Mouse (Mus musculus): ENCODE data around the gene Foxn3. TPM values are rescaled to one million over a fixed set of nuclear protein-coding genes. Genes with fewer than 3 reads are reported as not detected.

Gene Foxn3
- polyA plus RNA-seq, 1 experiment: 71.3 TPM

DNA sequence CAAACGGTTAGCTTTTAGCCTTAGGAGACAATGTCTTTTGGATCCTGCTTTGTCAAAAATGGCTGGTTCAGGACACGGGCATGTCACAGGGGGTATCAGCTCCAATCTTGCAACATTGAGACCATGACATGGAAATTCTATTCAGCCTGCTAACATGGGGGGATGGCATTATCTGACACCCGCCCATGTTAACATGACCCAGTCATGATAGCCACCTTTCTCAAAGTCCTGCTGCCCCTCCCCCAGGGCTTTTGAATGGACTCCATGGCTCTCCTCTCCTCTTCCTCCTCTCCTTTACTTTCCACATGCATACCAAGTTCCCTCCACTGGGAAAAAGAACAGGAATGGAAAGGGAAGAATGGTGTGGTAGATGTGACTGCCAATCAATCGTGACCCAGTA is 43.5 kb downstream of the Foxn3 start:
- Histone ChIP-seq H3K36me3 (ENCODE audit: control insufficient read depth, insufficient read depth, low read length) (no peaks in the 10 kb centered on the region), H3K4me1 (replicated peaks; ENCODE audit: control insufficient read depth, insufficient read depth, low read length) (peaks cover 20% of the 10 kb centered on the region), H3K27me3 (ENCODE audit: control insufficient read depth, insufficient read depth, low read length) (no peaks in the 10 kb centered on the region), H3K4me3 (ENCODE audit: control insufficient read depth, insufficient read depth, low read length) (no peak overlapping the region), H3K27ac (ENCODE audit: control insufficient read depth, insufficient read depth, low read length) (no peak overlapping the region)
- TF ChIP-seq POLR2A (IDR thresholded peaks at IDR 0.05; ENCODE audit: control insufficient read depth, extremely low read depth, insufficient read depth, low read length, poor library complexity): no peak
- no peak for TF ChIP-seq CTCF (IDR thresholded peaks at IDR 0.05; ENCODE audit: borderline replicate concordance, control insufficient read depth, extremely low read depth, insufficient read depth, low read length, poor library complexity)
- DNase-seq: no peak
- WGBS: 95% methylated on average over 4 of the region's 4 CpGs

GRCm38 (mm10) chr12:99519191-99519614 is 44.2 kb downstream of the Foxn3 start:
- no peak overlapping the region for H3K4me3 ChIP-seq (ENCODE audit: control insufficient read depth, insufficient read depth, low read length)
- no peak overlapping the region for H3K27ac ChIP-seq (ENCODE audit: control insufficient read depth, insufficient read depth, low read length)
- H3K4me1 ChIP-seq (replicated peaks; ENCODE audit: control insufficient read depth, insufficient read depth, low read length): peaks cover 15% of the 10 kb centered on the region
- no peaks in the 10 kb centered on the region for H3K36me3 ChIP-seq (ENCODE audit: control insufficient read depth, insufficient read depth, low read length)
- no peaks in the 10 kb centered on the region for H3K27me3 ChIP-seq (ENCODE audit: control insufficient read depth, insufficient read depth, low read length)
- no peak for DNase-seq
- WGBS: 91% methylated on average over 9 of the region's 9 CpGs
- TF ChIP-seq POLR2A (IDR thresholded peaks at IDR 0.05; ENCODE audit: control insufficient read depth, extremely low read depth, insufficient read depth, low read length, poor library complexity) (no peak), CTCF (IDR thresholded peaks at IDR 0.05; ENCODE audit: borderline replicate concordance, control insufficient read depth, extremely low read depth, insufficient read depth, low read length, poor library complexity) (no peak)

DNA sequence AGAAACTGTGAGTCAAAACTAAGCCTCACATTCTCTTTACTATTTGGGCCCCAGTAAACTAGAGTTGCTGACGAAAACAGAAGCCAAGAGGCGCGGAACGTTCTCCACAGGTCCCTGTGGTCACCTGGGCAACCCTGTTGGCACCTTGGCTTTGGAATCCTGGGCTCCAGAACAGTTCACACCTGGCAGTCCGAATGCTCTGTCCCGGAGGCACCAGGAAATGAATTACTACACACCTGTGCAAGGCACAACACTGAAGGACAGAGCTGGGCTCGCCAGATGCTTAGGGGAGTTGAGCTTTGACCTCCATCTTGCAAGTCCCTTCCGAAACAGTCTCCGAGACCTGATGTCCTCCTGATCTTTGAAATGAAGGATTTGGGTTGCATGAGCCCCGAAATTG is 44.7 kb downstream of the Foxn3 start:
- 97% methylated on average over 10 of the region's 10 CpGs for WGBS
- Histone ChIP-seq H3K36me3 (ENCODE audit: control insufficient read depth, insufficient read depth, low read length) (no peaks in the 10 kb centered on the region), H3K27ac (ENCODE audit: control insufficient read depth, insufficient read depth, low read length) (no peak overlapping the region), H3K4me1 (replicated peaks; ENCODE audit: control insufficient read depth, insufficient read depth, low read length) (peaks cover 14% of the 10 kb centered on the region), H3K4me3 (ENCODE audit: control insufficient read depth, insufficient read depth, low read length) (no peak overlapping the region), H3K27me3 (ENCODE audit: control insufficient read depth, insufficient read depth, low read length) (no peaks in the 10 kb centered on the region)
- TF ChIP-seq CTCF (IDR thresholded peaks at IDR 0.05; ENCODE audit: borderline replicate concordance, control insufficient read depth, extremely low read depth, insufficient read depth, low read length, poor library complexity) (no peak), POLR2A (IDR thresholded peaks at IDR 0.05; ENCODE audit: control insufficient read depth, extremely low read depth, insufficient read depth, low read length, poor library complexity) (no peak)
- DNase-seq: no peak

- no peak for TF ChIP-seq CTCF (IDR thresholded peaks at IDR 0.05; ENCODE audit: borderline replicate concordance, control insufficient read depth, extremely low read depth, insufficient read depth, low read length, poor library complexity)
- no peak for TF ChIP-seq POLR2A (IDR thresholded peaks at IDR 0.05; ENCODE audit: control insufficient read depth, extremely low read depth, insufficient read depth, low read length, poor library complexity)
- Histone ChIP-seq H3K36me3 (ENCODE audit: control insufficient read depth, insufficient read depth, low read length) (no peaks in the 10 kb centered on the region), H3K27ac (ENCODE audit: control insufficient read depth, insufficient read depth, low read length) (no peak overlapping the region), H3K27me3 (ENCODE audit: control insufficient read depth, insufficient read depth, low read length) (no peaks in the 10 kb centered on the region), H3K4me3 (ENCODE audit: control insufficient read depth, insufficient read depth, low read length) (no peak overlapping the region), H3K4me1 (replicated peaks; ENCODE audit: control insufficient read depth, insufficient read depth, low read length) (peaks cover 14% of the 10 kb centered on the region)
- no peak for DNase-seq
- WGBS: 98% methylated on average over 12 of the region's 12 CpGs
Measured at GRCm38 (mm10) chr12:99518126-99518525, 45.3 kb downstream of the Foxn3 start.

- H3K27ac ChIP-seq (ENCODE audit: control insufficient read depth, insufficient read depth, low read length): no peak overlapping the region
- no peak overlapping the region for H3K4me3 ChIP-seq (ENCODE audit: control insufficient read depth, insufficient read depth, low read length)
- WGBS: 83% methylated on average over 5 of the region's 5 CpGs
- TF ChIP-seq CTCF (IDR thresholded peaks at IDR 0.05; ENCODE audit: borderline replicate concordance, control insufficient read depth, extremely low read depth, insufficient read depth, low read length, poor library complexity) (no peak), POLR2A (IDR thresholded peaks at IDR 0.05; ENCODE audit: control insufficient read depth, extremely low read depth, insufficient read depth, low read length, poor library complexity) (no peak)
- no peak for DNase-seq
- no peaks in the 10 kb centered on the region for H3K36me3 ChIP-seq (ENCODE audit: control insufficient read depth, insufficient read depth, low read length)
- H3K4me1 ChIP-seq (replicated peaks; ENCODE audit: control insufficient read depth, insufficient read depth, low read length): peaks cover 14% of the 10 kb centered on the region
- H3K27me3 ChIP-seq (ENCODE audit: control insufficient read depth, insufficient read depth, low read length): no peaks in the 10 kb centered on the region
Measured at GRCm38 (mm10) chr12:99517296-99517695, 46.1 kb downstream of the Foxn3 start.

- Histone ChIP-seq H3K27ac (ENCODE audit: control insufficient read depth, insufficient read depth, low read length) (no peak overlapping the region), H3K36me3 (ENCODE audit: control insufficient read depth, insufficient read depth, low read length) (no peaks in the 10 kb centered on the region), H3K4me1 (replicated peaks; ENCODE audit: control insufficient read depth, insufficient read depth, low read length) (peaks cover 14% of the 10 kb centered on the region), H3K27me3 (ENCODE audit: control insufficient read depth, insufficient read depth, low read length) (no peaks in the 10 kb centered on the region), H3K4me3 (ENCODE audit: control insufficient read depth, insufficient read depth, low read length) (no peak overlapping the region)
- no peak for DNase-seq
- 8% methylated on average over 3 of the region's 3 CpGs for WGBS
- TF ChIP-seq POLR2A (IDR thresholded peaks at IDR 0.05; ENCODE audit: control insufficient read depth, extremely low read depth, insufficient read depth, low read length, poor library complexity) (no peak), CTCF (IDR thresholded peaks at IDR 0.05; ENCODE audit: borderline replicate concordance, control insufficient read depth, extremely low read depth, insufficient read depth, low read length, poor library complexity) (no peak)
Measured at GRCm38 (mm10) chr12:99515481-99515880, 47.9 kb downstream of the Foxn3 start.

DNA sequence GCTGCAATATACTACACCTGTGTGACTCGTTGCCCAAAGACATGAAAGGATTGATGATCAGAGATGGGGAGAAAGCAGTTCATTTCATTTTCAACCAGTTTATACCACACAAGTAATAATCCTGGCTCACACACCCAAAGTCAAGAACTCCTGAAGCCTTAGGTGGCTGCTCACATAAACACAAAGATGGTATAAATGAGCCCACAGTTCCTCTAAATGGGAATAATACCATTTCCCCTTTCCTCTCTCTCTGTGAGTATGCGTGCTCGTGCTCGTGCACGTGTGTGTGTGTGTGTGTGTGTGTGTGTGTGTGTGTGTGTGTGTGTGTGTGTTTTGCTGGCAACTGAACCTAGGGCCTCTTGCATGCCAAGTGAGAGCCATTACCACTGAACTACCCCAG is 51.7 kb downstream of the Foxn3 start:
- WGBS: 81% methylated on average over 5 of the region's 5 CpGs
- TF ChIP-seq POLR2A (IDR thresholded peaks at IDR 0.05; ENCODE audit: control insufficient read depth, extremely low read depth, insufficient read depth, low read length, poor library complexity): no peak
- no peaks in the 10 kb centered on the region for H3K36me3 ChIP-seq (ENCODE audit: control insufficient read depth, insufficient read depth, low read length)
- H3K4me3 ChIP-seq (ENCODE audit: control insufficient read depth, insufficient read depth, low read length): no peak overlapping the region
- peaks cover 8% of the 10 kb centered on the region for H3K4me1 ChIP-seq (replicated peaks; ENCODE audit: control insufficient read depth, insufficient read depth, low read length)
- no peak overlapping the region for H3K27ac ChIP-seq (ENCODE audit: control insufficient read depth, insufficient read depth, low read length)
- DNase-seq: no peak
- H3K27me3 ChIP-seq (ENCODE audit: control insufficient read depth, insufficient read depth, low read length): no peaks in the 10 kb centered on the region

Measured in thymus, adult 2 months (tissue).